Mouse (Mus musculus) mouse embryonic stem cell (cell line): ENCODE results near the gene Snn.

Experiments
- in situ Hi-C, 2 experiments: fragments of 300-500 bp; cut with MboI; formaldehyde crosslinking; loops; 1 replicate in 1 of 2; 3 replicates in 1 of 2; pipeline ENCODE4 v1.14.3; 2019 to 2020; ENCODE audit warnings: low sequenced_read_pairs in 2 of 2, low pct_unique_long_range_greater_than_20kb in 1 of 2, mixed read lengths in 1 of 2; ENCODE audit not compliant: unreplicated experiment in 1 of 2

Gene Snn

DNA sequence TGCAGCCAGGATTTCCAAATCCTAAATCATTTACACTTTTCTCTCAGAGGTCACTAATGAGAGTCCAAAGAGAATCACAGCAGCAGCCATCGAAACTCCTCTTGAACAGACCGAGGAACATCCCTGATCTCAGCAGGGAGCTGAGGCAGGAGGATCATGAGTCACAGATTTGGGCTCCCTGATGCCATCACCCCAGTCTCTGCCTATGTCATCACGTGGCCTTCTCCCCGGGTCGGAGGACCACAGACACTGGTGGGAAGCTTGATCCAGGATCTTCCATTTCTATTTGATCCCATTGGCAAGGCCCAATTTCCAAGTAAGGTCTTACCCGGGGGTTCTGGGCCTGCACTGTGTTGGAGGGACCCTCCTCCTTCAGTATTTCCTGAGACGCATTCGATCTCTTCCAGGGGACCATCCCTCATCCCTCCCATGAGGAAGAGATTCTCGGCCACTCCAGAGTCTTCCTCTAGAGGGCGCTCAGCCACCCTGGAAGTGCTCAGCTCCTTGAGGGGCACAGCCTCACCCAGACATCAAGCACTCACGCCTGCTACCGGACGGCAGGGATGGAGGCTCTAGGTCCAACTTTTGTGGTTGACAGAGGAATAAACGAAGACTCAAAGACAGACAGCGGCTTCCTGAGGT, 24.8 kb upstream of the Snn start:
- in situ Hi-C loops: no loop called here

DNA sequence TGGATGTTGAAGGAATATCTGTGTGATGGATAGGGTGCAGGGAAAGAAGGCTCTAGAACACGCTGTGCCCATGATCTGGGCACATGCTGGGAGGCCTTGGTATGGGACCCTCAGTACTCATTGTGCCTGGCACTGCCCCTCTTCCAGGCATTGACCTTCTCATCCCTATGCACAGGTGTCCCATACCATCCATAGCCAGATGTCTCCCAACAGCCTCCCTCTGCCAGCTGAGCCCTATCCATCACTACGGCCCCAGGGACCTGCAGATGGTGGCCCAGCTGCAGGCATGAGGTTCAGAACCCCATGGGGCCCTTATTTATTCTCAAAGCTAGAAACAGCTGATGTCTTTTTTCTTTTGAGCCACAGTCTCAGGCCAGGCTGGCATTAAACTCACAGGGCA, 20.1 kb upstream of the Snn start:
- in situ Hi-C loops: no loop called here

DNA sequence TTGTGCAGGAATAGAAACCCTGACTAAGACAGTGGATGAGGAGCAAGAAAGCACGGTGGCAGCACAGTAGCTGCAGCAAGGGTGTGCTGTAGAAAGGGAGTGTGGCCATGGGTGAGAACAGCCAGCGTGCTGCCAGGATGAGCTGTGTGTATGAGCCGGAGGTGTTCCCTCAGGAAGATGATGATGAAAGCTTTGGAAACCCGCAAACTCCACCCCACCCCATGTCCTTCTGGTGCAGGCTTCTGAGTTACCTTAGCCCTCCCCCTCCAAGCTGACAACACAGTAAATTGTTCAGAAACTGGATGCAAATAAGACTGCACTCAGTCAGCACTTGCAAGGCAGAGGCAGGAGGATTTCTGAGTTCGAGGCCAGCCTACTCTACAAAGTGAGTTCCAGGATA, 17.5 kb upstream of the Snn start:
- in situ Hi-C loops: no loop called here

DNA sequence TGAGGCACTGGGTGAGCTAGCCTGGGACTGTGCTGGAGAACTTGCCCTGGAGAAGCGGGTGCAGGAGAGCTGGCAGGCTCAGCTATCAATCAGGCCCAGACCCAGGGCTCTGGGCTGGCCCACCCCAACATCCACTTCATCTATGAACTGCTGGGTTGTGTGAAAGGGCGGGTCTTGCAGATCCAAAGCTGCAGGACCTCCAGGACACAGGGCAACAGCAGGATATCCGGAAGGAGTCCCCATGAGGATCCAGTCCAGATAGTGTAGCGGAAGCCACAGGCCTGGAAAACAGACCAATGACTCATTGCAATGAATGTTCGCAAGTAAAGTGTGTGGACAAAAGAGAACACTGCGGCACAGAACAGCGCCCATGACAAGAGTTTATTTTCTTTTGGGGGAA, 14.3 kb upstream of the Snn start:
- in situ Hi-C loops: no loop called here

DNA sequence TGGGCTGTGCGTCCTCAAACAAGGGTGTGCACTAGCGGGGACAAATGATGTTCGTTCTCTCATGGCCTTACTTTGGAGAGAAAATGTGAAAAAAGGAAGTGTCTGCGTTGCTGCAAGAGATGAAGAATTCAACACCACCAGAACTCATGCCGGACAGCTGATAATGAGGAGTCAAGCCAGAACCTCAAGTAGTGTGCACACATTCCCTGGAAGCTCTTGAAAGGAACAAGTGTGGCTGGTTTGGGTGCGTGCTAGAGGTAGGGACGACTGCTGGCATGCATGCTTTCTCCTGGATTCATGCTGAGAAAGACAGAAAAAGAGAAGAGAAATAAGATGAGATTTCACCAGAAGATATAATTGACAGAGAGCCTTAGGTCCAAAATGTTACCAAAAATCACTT, 13.6 kb upstream of the Snn start:
- in situ Hi-C loops: no loop called here

DNA sequence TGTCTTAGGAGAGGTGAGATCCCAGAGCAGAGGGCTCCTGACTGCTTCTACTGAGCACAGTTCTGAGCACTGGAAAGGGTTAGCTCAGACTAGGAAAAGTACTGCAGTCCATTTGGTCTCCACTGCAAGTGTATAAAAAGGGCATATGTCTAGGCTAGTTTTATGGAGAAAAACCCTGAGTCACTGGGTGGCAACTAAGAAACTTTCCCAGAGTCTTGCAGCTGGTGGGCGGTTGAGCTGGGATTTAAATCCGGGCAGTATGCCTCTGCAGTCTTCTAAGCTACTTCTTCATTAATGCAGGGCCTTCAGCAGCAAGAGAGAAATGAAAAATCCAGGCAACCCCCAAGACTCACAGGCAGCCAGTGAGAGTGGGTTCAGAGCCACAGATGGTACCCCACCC, 10.5 kb upstream of the Snn start:
- in situ Hi-C loops: no loop called here

DNA sequence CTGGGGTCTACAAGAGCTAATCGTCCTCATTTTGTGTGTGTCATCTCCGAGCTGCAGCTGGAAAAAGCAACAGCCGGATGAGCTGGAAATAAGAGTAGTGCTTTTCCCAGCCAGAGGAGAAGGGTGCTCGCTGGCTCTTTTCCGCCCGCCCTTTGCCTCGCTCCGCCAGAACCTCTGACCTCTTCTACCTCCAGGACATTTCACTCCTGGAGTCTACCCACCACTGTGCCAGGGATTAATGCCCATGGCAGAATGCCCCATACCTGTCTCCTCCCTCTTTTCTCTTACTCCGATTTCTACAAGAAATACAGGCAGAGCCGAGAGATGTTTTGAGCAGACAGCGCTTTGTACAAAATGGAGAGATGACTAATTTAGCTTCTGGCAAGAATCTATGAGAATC, 9.6 kb upstream of the Snn start:
- in situ Hi-C loops: no loop called here

DNA sequence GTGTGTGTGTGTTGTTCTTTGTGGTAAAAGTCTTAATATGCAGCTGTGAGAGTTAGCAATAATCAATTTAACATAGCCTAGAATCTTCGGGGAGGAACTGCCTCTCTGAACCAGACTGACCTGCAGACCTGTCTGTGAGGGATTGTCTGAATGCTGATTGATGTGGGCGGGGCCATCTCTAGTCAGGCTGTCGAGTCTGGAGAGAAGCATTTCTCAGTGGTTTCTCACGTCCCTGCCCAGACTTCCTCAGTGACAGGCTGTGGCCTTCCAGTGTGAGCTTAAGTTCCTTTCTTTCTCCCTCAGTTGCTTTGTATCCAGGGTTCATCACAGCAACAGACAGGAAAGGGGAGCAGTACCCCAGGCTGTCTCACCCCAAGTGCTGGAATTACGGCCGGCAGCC, 6.3 kb upstream of the Snn start:
- in situ Hi-C loops: no loop called here

DNA sequence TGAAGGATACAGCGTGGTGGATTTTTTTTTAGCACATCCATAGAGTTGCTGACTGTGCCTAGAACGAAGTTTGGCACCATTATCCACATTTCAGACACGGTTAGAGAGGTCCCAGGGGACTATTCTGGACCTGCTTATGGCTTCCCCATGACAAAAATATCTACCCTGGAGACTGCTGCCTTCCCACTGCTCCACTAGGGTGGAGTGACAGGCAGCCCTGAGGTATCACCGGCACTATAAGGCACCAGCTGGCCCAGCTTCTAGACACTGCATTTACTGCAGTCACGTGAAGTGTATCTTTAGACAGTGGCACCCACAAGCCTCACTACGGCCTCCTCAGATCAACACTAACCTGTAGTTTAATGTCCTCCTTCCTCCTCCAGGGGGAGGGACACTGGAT, 5.9 kb upstream of the Snn start:
- in situ Hi-C loops: no loop called here

DNA sequence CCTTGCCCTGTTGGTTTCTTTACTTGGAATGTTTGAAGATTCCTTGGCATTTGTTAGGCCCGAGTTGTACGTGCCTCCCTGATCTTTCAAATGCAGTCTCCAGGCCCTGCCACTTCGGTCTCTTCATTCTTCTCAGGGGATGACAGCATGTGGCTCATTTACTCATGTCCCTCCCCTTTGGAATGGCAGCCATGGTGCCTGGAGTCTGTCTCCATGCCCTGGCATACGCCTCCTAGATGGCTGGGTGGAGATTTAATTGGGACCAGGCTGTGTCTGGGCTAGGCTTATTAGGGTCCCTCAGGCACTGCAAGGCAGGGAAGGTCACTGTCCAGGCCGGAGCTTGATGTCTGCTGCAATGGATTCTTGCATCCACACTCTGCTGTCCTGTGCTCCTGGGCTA, 4.8 kb upstream of the Snn start:
- in situ Hi-C loops: no loop called here

DNA sequence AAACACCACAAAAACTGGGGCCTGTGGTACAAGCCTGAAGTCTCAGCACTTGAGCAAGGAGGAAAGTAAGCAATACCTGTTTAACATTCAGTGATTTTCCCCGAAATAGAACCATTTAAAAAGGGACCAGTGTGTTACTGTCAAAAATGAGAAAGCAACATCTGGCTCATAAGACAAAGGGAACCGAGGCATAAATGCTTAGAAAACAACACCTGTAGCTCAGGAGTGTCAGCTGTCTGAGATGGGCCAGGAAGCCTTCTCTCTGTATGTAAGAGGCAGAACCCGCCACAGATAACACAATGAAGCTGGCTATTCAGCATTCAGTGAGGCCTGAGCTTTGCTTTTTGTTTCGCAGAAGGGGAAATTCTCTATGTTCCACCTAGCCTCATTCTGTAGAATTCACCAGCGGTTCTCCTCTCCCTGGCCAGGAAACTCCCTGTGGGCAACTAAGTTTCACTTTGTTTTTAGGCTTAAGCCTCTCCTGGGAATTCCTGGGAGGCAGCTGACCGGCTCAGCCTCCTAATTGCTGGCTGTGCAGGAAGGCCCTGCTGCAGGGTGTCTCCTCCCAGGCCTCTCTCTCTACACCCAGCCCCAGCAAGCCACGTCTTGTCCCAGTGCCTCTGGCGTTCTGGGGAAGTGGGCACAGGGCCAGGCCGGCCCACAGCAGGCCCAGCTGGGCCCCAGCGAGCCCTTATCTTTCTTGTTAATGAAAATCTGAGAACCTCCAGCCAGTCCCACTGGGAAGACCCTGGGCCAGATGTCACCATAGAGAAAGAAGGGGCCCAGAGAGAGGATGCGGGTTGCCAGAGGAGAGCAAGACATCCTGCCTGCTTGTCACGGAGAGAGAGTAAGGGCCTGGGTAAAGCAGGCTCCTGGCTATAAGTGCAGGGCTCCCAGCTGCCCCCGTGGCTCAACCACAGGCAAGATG, 2.3 kb downstream of the Snn start:
- in situ Hi-C loops: no loop called here

DNA sequence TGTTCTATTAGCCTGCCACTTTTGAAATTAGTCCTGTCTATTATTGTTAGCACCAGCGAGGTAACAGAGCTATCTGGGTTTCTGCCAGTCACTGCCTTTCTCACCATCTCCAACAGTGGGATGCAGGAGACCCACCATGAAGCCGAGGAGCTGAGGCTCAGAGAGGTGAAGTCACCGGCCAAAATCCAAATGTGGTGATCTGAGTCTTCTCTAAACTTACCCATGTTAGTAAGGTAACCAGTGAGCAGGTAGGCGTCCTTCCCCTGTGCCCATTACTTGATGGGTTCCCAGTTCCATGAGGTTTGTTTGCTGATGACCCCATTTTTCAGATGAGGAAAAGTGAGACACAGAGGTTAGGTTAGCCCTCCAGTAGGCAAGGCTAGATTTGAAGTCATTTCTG, 3.6 kb downstream of the Snn start:
- in situ Hi-C loops: no loop called here

DNA sequence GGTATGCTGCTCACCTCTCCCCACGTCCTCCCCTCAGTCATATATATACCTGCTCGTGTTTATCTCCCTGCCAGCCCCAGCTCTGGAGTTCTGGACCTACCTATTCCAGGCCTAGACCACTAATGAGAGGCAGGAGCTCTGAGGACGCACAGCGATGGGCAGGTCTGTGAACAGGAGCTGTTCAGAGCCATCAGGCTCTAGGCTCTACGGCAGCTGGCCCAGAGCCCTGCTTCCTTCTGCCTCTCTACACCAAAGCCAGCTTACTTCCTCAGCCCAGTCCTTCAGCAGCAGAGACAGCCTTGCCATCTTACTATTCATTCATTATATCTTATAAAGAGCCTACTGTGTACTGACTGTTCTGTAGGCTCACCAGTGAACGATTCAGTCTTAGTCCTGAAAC, 4.0 kb downstream of the Snn start:
- in situ Hi-C loops: no loop called here

DNA sequence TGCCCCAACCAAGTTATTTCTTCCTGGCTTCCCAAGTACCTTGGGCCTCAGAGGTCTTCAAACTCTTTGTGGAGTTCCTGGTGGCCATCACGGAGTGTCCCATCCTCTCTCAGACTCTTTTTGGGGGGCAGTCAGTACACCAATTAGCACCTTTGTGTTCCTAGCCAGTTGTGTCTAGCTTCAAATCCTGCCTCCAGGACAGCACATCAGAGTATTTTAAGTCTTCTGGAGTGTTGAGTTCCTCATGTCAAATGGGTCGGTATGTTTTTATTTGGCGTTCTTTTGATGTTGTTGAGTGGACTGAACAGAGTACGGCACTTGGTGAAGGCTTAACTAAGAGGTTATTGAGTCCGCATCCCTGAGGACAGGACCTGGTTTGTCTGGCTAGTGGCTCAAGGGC, 4.7 kb downstream of the Snn start:
- in situ Hi-C loops: no loop called here

DNA sequence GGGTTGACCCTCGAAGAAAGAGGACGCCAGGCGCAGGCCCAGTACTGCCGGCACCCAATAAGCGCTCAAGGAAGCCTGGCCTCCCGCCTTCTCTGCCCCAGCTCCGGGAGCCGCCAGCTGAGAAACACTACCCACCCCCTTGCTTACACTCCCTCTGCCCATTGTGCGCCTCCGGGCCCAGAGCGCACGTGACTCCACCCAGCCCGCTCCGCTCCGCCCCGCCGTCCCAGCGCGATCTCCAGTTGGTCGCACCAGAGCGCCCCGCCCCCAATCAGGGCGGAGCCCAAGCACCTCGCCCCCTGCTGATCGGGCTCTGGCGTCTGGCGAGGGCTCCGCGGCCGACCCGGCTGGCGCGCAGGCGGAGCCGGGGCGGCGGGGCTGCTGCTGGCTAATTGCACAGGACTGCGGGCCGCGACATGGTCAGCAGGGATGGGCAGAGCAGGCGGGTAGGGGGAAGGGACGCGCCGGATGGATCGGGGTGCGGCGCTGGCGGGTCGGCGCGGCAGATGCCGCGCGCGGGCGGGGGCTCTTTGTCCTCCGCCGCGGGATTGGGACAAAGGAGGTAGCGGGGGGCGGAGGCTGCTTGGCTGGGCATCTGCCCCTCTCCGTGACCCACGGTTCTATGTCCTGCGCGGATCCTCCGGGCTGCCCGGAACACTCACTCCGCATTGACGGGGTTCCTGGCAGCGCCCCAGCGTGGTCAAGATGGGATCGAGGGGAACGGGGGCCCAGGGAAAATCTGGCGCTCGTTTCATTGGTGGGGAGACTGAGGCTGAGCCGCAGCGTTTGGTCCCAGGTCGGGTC, 5.5 kb downstream of the Snn start, which contains the start of gene Litaf:
TSS of gene Litaf (minus strand) at position 129 of the 804 bp plus-strand sequence.
- in situ Hi-C loops: no loop called here

DNA sequence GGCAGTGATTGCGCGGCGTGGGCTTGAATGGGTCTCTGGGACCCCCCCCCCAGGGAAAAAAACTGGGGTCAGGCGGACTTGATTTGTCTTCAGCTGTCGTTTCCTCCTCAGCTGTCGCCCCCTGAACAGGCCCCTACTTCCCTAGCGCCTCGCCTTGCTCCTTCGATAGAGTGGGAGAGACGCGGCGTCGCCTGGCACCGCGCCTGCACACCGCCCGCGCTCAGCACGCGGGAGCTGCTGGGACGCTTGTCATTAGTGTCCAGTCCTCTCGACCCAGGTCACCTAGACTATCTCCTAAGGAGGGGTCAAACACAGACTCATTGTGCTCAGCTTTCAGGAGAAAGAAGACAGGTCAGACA, 6.1 kb downstream of the Snn start:
- in situ Hi-C loops: no loop called here

DNA sequence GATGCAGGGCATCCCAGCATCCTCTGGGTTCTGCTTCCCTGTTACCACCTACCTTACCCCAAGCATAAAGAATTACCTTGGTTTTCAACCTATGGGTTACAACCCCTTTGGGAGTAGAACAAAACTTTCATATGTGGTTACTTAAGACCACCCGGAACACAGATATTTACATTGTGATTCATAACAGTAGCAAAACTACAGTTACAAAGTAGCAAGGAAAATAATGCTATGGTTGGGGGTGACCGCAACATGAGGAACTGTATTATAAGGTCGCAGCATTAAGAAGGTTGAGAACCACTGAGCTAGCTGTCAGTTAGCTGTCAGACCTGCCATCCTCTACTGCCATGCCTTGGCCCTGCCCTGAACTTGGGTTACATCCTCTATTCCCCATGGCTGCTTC, 7.9 kb downstream of the Snn start:
- in situ Hi-C loops: no loop called here

DNA sequence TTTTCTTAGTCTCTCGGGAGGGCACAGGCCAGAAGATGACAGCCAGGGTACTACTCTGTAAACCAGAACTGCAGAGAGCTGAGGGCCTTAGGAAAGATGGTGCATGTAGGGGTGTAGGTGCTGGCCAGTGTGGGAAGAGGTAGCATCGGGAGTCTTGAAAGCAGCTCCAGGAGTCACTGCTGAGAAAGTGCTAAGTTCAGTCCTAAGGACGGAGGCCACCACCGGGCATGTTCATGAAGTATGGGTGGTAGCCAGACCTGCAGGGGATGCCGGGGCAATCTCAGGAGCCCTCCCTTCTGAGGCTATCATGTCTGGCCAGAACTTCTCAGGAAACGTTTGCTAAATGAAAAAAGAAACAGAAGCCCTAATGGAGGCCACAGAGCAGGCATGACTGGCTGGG, 8.5 kb downstream of the Snn start:
- in situ Hi-C loops: no loop called here

DNA sequence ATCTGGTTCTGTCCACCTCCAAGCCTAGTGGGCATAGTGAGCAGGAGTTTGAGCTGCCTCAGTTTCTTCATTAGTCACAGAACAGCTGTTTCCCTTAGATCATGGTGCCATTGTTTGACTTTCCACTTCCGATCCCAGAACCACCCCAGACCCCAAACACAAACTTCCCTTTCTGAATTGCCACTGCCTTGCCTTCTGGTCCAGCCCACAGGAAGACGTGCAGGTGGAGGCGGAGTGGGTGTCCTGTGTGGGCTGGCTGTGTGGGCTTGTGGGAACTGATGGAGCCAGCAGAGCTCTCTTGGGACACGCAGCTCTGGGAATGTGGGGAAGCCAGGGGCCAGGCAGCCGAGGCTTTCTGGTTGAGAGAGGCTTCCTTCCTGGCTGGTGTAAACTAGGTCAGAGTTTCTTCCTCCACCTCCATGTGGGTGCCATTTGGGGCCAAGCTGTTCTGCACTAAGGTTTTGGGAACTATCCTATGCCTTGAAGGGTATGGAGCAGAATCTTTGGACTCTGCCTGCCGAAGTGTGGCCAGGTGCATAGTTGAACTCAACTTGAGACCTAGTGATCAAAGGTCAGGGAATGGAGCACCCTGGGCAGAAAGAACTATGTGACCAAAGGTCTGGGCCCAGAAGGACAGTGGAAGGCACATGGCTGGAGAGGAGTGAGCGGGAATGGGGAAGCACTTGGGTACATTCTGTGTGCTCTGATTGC, 9.1 kb downstream of the Snn start:
- in situ Hi-C loops: no loop called here
